Mouse (Mus musculus) liver, embryonic 14.5 days (tissue): ENCODE results near the gene Ing3.

Source experiments
- CTCF ChIP-seq: IDR thresholded peaks from 2 replicates; pipeline ENCODE4 v1.5.1; 2016; ENCODE audit warnings: antibody characterized with exemption, low read depth, control low read depth
- EP300 ChIP-seq: IDR thresholded peaks from 2 replicates; pipeline ENCODE4 v1.6.1; 2016; ENCODE audit warnings: antibody characterized with exemption, low read depth

GRCm38 (mm10) chr6:21977532-21977931, 28.2 kb downstream of the Ing3 start:
- TF ChIP-seq EP300 (no peak), CTCF (no peak)
